ENCODE assay signal across 12 mouse cellular contexts in genomic region chr6:50760367-50760766, GRCm38 (mm10).
"Had no signal": no experiment of that assay in that cellular context is flagged by ENCODE, and none has a peak within 500 bp of the region (broad histone marks: within the 10 kb centered on the region; RNA-seq: fewer than 3 reads in every experiment).

No protein-coding gene starts in this region.

- H3K9me3 ChIP-seq: limb, embryonic 15.5 days; liver, embryonic 13.5 days had no signal

- H3K27ac ChIP-seq: kidney, postnatal 0 days; layer of hippocampus, adult 2 months; limb, embryonic 15.5 days; liver, embryonic 13.5 days had no signal

- H3K4me1 ChIP-seq: limb, embryonic 15.5 days; liver, embryonic 13.5 days had no signal

- H3K4me3 ChIP-seq: layer of hippocampus, adult 2 months; limb, embryonic 15.5 days; liver, embryonic 13.5 days had no signal

- H3K9ac ChIP-seq: limb, embryonic 15.5 days; liver, embryonic 13.5 days; lung, embryonic 14.5 days had no signal

- H3K36me3 ChIP-seq: limb, embryonic 15.5 days; liver, embryonic 13.5 days had no signal

- H3K27me3 ChIP-seq: liver, embryonic 13.5 days had no signal

- ATAC-seq: hindbrain, embryonic 16.5 days; inflammation-experienced regulatory T-cells, adult 6 months had no signal

- DNase-seq: kidney, adult 11 months; kidney, adult 9 months; left cerebral cortex, postnatal 4 days; liver, embryonic 13.5 days; lung, embryonic 14.5 days; right cerebral cortex, postnatal 25 days; thymus, postnatal 14 days had no signal

- H3K4me2 ChIP-seq: limb, embryonic 15.5 days; liver, embryonic 13.5 days; lung, embryonic 14.5 days had no signal
